Mouse (Mus musculus) liver, embryonic 14.5 days (tissue): ENCODE measurements around the gene Stard7.

Source experiments
- CTCF ChIP-seq: IDR thresholded peaks from 2 replicates; pipeline ENCODE4 v1.5.1; 2016; ENCODE audit warnings: antibody characterized with exemption, low read depth, control low read depth
- EP300 ChIP-seq: IDR thresholded peaks from 2 replicates; pipeline ENCODE4 v1.6.1; 2016; ENCODE audit warnings: antibody characterized with exemption, low read depth

DNA sequence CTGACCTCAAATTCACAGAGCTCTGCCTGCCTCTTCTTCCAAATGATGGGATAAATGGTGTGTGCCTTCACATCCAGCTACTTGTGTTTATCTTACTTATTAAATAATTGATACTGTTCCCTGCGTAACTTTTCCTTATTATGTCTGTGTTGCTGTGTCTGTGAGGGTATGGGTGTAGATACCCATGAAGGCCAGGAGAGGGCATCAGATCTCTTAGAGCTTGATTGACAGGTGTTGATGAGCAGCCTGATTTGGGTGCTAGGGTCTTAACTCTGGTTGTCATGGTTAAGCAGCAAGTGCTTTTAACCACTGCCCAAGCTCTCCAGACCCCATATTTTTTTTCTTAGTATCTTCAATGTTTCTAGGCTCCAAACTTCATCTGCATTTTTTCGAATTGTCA, 38.6 kb downstream of the Stard7 start:
- no peak for TF ChIP-seq EP300
- TF ChIP-seq CTCF: peak; percentile 61
